Mouse (Mus musculus) kidney, adult 2 months (tissue): ENCODE data around the gene Gpr62.
"Not testable (repeated sequence)": the region's sequence is repeated elsewhere in the genome, so short reads cannot be mapped to it uniquely, and the experiment has no call there.

Experiments used
- CTCF ChIP-seq: fragments of 200-500 bp; conservative IDR thresholded peaks from 2 replicates; pipeline ENCODE4 v1.5.1; 2011; ENCODE audit warnings: low read depth, mild to moderate bottlenecking, control low read depth, low read length, moderate library complexity, mixed read lengths; ENCODE audit not compliant: insufficient read depth, insufficient read length
- POLR2A ChIP-seq: fragments of 200-500 bp; IDR thresholded peaks from one replicate; pipeline ENCODE4 v1.6.1; 2011; ENCODE audit warnings: low read depth, low read length, control low read depth

- TF ChIP-seq CTCF, POLR2A: not testable (repeated sequence)
Measured at GRCm38 (mm10) chr9:106487602-106488001, 21.9 kb upstream of the Gpr62 start.
